ENCODE assay signal across 28 mouse cellular contexts in the genomic region with DNA sequence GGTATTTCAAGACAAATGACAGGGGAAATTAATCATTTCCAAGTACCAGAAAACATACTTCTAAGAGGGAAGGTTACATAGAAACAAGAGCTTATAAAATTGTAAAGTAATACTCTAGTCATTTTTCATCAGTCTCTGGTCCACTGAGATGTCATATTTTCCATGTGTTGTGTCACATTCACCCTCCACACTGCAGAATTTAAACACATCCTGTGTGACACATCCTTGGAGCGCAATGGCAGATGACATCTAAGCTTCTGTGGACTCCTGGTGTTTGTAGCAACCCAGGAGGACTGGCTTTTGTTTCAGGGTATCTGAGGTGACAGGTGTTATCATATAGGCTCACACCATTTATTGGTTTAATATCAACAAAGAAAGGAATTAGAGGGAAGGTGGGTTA. TPM values are rescaled to one million over a fixed set of nuclear protein-coding genes. Genes with fewer than 3 reads are reported as not detected.
A peak's percentile ranks its signal among the peaks of the same experiment; 100 is the strongest.
DNase-seq lines count a peak whose midpoint lies in the region; ATAC-seq lines count a peak whose summit lies in the region.
"Had no signal": no experiment of that assay in that cellular context is flagged by ENCODE, and none has a peak within 500 bp of the region (broad histone marks: within the 10 kb centered on the region; RNA-seq: fewer than 3 reads in every experiment).

No protein-coding gene starts in this region.

- no peak overlapping the region for H3K27ac ChIP-seq in midbrain, embryonic 15.5 days
- H3K27ac ChIP-seq: embryonic facial prominence, embryonic 12.5 days; embryonic facial prominence, embryonic 15.5 days; forebrain, embryonic 15.5 days; heart, embryonic 15.5 days; hindbrain, embryonic 10.5 days; hindbrain, embryonic 13.5 days had no signal

- H3K4me1 ChIP-seq in midbrain, embryonic 15.5 days = no peaks in the 10 kb centered on the region
- H3K4me1 ChIP-seq: embryonic facial prominence, embryonic 12.5 days; embryonic facial prominence, embryonic 15.5 days; forebrain, embryonic 15.5 days; heart, embryonic 12.5 days; heart, embryonic 15.5 days; hindbrain, embryonic 10.5 days; hindbrain, embryonic 13.5 days had no signal

- no peak overlapping the region for H3K4me2 ChIP-seq in midbrain, embryonic 15.5 days
- H3K4me2 ChIP-seq: embryonic facial prominence, embryonic 12.5 days; embryonic facial prominence, embryonic 15.5 days; forebrain, embryonic 15.5 days; heart, embryonic 12.5 days; heart, embryonic 15.5 days; hindbrain, embryonic 13.5 days had no signal

- DNase-seq in heart, adult 11 months = peak; percentile 19
- no peak for DNase-seq in heart, adult 9 months (ENCODE audit: low spot score in 2 of 2)
- peak; percentile 28 for DNase-seq in CD4-positive, CD25-positive, alpha-beta regulatory T cell, adult 2 months (ENCODE audit: low read depth, low spot score)
- peak; percentile 39 for DNase-seq in induced T-regulatory cell, adult 2 months (ENCODE audit: low read depth)
- DNase-seq in right cerebral cortex, postnatal 25 days = no peak
- DNase-seq in frontal cortex, postnatal 25 days (ENCODE audit: low spot score in 2 of 2) = no peak
- DNase-seq: adrenal gland, adult 2 months; adrenal gland, postnatal 14 days; B cell, adult 2 months; cerebellum, adult 11 months; cerebellum, adult 2 months; cerebellum, adult 9-11 months; cerebellum, postnatal 25 days; gastrocnemius, postnatal 10 days; gastrocnemius, postnatal 36 days; heart, postnatal 10 days; heart, postnatal 36 days had no signal

- no peaks in the 10 kb centered on the region for H3K36me3 ChIP-seq in midbrain, embryonic 15.5 days (replicated peaks)
- H3K36me3 ChIP-seq: embryonic facial prominence, embryonic 12.5 days; embryonic facial prominence, embryonic 15.5 days; forebrain, embryonic 15.5 days; heart, embryonic 12.5 days; heart, embryonic 15.5 days; hindbrain, embryonic 10.5 days; hindbrain, embryonic 13.5 days had no signal

- H3K9ac ChIP-seq in midbrain, embryonic 15.5 days = no peak overlapping the region
- H3K9ac ChIP-seq: embryonic facial prominence, embryonic 12.5 days; embryonic facial prominence, embryonic 15.5 days; forebrain, embryonic 15.5 days; heart, embryonic 12.5 days; heart, embryonic 15.5 days; hindbrain, embryonic 13.5 days had no signal

- H3K4me3 ChIP-seq in midbrain, embryonic 15.5 days = no peak overlapping the region
- H3K4me3 ChIP-seq: embryonic facial prominence, embryonic 12.5 days; embryonic facial prominence, embryonic 15.5 days; forebrain, embryonic 15.5 days; heart, embryonic 12.5 days; heart, embryonic 15.5 days; hindbrain, embryonic 10.5 days; hindbrain, embryonic 13.5 days had no signal

- H3K9me3 ChIP-seq in midbrain, embryonic 15.5 days = peaks cover 2% of the 10 kb centered on the region
- H3K9me3 ChIP-seq: embryonic facial prominence, embryonic 15.5 days; heart, embryonic 15.5 days had no signal

- H3K27me3 ChIP-seq in midbrain, embryonic 15.5 days (replicated peaks) = no peaks in the 10 kb centered on the region
- H3K27me3 ChIP-seq: embryonic facial prominence, embryonic 12.5 days; embryonic facial prominence, embryonic 15.5 days; forebrain, embryonic 15.5 days; heart, embryonic 12.5 days; heart, embryonic 15.5 days; hindbrain, embryonic 13.5 days had no signal

- ATAC-seq in midbrain, embryonic 15.5 days (replicated peaks) = no peak
- ATAC-seq: forebrain, embryonic 15.5 days; hindbrain, embryonic 16.5 days had no signal

- WGBS in midbrain, embryonic 15.5 days = 89% methylated on average over 1 of the region's 1 CpGs

RNA-seq across cellular contexts. Expression of a gene that starts 1.0 kb away (rescaled TPM):
- polyA plus RNA-seq in midbrain, embryonic 15.5 days (2015; fragmentation: Nextera tagmentation; extraction: Ambion mirVana) = not detected in 2 replicates
- polyA plus RNA-seq: adrenal gland, adult 2 months; cerebellum, adult 2 months; embryonic facial prominence, embryonic 12.5 days; embryonic facial prominence, embryonic 15.5 days; forebrain, embryonic 11.5 days; forebrain, embryonic 15.5 days; heart, embryonic 12.5 days; heart, embryonic 15.5 days; hindbrain, embryonic 10.5 days; hindbrain, embryonic 13.5 days; hindbrain, embryonic 16.5 days; intestine, embryonic 14.5 days had no signal

RNA-seq across cellular contexts. Expression of a gene that starts 35.4 kb away (rescaled TPM):
- not detected in 2 replicates for polyA plus RNA-seq in midbrain, embryonic 15.5 days (2015; fragmentation: Nextera tagmentation; extraction: Ambion mirVana)
- polyA plus RNA-seq: adrenal gland, adult 2 months; cerebellum, adult 2 months; embryonic facial prominence, embryonic 12.5 days; embryonic facial prominence, embryonic 15.5 days; forebrain, embryonic 11.5 days; forebrain, embryonic 15.5 days; heart, embryonic 12.5 days; heart, embryonic 15.5 days; hindbrain, embryonic 10.5 days; hindbrain, embryonic 13.5 days; hindbrain, embryonic 16.5 days; intestine, embryonic 14.5 days had no signal

RNA-seq across cellular contexts. Expression of a gene that starts 48.8 kb away (rescaled TPM):
- polyA plus RNA-seq in midbrain, embryonic 15.5 days (2015; fragmentation: Nextera tagmentation; extraction: Ambion mirVana) = not detected in 2 replicates
- polyA plus RNA-seq: cerebellum, adult 2 months; embryonic facial prominence, embryonic 12.5 days; embryonic facial prominence, embryonic 15.5 days; forebrain, embryonic 11.5 days; forebrain, embryonic 15.5 days; heart, embryonic 12.5 days; hindbrain, embryonic 10.5 days; hindbrain, embryonic 13.5 days; hindbrain, embryonic 16.5 days had no signal

Comparison
In these comparisons a context has a peak if more than half of its experiments do, and no peak if none do; other contexts are left out.
1. DNase-seq: peak in heart, adult 11 months (single experiment), CD4-positive, CD25-positive, alpha-beta regulatory T cell, adult 2 months (single experiment) and induced T-regulatory cell, adult 2 months (single experiment); none in heart, adult 9 months (0 of 2), right cerebral cortex, postnatal 25 days (single experiment) and frontal cortex, postnatal 25 days (0 of 2).